Mouse (Mus musculus): ENCODE results near the gene Tbca. TPM values are rescaled to one million over a fixed set of nuclear protein-coding genes. Genes with fewer than 3 reads are reported as not detected.

Tbca gene
- total RNA-seq, 2 experiments from 2014 or later: 126 to 136 TPM

DNA sequence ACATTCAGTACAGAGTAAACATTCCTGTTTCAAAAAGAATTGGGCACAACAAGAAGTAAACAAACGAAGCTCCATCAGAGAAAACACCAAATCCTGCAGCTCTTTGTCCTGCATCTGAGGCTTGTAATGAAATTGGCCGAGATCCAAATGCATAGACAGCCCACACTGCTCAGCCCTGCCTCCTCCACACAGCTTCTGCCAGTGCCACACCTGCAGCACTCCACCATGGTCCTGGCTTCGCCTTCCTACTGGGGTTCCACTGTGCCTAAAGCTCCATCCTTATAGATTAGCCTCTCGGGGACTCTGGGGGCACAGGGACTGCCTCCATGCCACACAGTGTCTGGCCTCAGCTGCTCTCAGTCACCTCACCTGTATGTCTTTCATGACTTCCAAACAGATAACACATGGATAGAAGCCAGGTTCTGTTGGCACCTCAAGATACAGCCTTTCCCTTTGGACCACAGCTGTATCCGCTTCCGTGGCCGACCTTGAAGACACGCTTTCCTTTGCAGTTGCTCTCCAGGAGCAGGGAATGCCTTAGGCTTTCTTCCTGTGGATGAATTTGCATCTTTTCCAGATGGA, 50.1 kb downstream of the Tbca start:
- intact Hi-C loops (cut with DNase I): no loop called here
- DNase-seq: no peak

DNA sequence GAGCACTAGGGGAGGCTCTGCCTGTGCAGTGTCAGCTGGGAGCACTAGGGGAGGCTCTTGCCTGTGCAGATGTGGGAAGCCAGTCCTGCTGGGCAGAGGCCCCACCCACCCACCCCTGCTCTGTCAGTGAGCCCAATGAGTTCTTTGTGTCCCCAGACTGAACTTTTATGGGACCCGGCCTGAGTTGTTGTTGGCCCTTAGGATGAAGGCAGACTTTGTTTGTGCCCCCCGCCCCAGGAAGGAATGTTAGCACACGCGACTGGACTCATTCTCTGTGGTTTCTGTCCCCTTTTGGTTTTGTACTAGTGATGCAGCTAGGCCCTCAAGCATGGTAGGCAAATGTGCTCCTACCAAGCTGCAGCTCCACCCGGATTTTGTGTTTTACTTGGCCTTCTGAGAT, 54.5 kb downstream of the Tbca start:
- DNase-seq: no peak
- intact Hi-C loops (cut with DNase I): no loop called here

DNA sequence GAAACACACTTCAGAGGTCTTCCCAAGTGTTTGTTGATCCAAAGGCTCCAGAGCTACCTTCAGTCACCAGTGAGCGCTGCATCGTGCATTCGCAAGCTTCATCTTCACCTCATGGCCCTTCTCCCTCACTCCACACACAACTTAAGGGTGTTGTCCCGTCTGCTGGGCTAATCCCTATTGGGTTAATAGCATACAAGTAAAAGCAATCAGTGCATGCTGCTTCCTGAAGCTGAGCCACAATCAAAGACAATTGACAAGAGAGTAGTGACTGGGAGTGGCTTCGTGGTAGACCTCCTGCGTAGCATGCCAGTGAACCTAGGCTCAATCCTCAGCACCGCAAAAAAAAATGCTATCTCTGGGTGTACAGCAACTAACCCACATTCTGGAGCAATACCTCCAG, 59.2 kb downstream of the Tbca start:
- intact Hi-C loops (cut with DNase I): no loop called here
- DNase-seq: no peak

DNA sequence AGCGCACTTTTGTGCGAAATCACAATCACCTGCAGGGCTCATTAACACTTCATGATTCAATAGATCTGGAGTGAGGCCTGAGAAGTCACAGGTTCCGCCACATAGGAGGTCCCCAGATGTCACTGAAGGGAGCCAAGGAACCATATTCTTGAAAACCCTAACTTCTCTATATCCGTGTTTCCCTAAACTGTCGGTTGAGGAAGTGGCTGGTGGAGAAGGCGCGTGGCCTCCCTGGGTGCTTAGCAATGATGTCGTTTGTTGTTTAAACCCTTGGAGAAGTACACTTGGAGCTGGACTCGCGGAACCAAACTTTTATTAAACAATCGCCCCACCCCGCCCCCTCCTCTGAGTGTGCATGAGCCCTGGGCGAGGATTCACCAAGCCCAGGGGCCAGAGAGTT, 60.6 kb downstream of the Tbca start:
- intact Hi-C loops (cut with DNase I): no loop called here
- DNase-seq: no peak

DNA sequence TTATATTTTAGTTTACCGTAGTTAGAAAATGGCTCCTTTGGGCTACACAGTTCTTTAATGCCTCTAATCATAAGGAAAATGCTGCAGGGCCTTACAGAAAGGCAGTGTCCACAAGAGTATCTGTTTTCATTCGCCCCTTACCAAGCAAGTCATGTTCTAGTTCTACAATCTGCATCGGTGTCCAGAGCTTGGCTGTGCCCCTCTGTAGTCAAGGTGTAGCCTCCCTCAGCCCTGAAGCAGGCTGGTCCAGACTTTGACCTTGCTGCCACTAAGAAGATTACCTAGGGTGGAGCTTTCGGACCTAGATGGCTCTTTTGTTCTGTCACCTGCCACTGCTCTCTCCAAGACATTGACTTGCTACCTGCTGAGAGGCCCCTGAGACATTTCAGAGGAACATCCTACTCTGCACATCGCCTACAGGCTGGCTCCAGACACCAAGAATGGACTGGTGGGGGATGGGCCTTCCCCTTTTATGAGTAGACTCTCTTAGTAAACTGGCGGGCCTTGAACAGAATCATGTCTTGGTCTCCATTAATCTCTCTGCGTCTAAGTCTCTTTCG, 69.4 kb downstream of the Tbca start:
- DNase-seq: no peak
- intact Hi-C loops (cut with DNase I): no loop called here

DNA sequence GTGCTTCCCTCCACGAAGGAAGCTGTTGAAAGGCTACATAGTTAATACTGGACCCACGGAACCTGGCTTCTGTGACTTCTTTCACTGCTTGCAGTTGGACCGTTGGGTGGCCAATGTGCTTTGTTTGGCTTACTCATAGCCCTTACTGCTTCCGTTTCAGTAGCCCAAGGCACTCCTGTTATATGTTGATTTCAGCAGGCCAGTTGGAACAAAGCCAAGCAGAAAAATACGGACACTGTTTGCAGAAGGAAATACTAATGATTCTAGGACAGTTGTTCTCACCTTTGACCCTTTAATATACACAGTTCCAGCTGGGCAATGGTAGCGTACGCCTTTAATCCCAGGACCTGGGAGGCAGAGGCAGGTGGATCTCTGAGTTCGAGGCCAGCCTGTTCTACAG, 70.5 kb downstream of the Tbca start:
- intact Hi-C loops (cut with DNase I): no loop called here
- DNase-seq: no peak

DNA sequence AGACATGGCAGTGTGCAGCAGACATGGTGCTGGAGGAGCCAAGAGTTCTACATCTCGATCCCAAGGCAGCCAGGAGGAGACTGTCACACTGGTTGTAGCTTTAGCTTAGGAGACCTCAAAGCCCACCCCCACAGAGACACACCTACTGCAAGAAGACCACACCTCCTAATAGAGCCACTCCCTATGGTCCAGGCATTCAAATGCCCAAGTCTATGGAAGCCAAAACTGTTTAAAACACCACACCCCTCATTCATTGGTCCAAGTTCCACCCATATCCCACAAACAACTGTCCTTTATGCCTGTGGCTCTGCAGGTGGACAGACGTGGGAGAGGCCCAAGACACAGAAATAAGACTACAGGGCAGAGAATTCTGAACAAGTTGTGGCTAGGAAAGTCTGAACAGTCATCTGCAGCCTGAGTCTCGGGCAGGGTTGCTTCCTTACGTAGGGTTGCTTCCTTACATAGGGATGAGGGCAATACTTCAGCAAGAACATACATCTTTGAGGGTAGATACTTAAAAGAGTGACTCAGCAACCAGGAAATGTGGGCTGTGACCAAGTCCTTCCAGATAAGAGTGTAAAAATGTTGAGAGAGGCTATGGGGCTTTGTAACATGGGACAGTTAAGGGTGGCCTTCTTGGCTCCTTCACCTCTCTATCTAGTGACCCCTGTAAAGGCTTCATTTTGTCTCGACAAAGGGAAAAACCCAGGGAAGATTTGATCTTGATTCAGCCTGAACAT, 74.0 kb downstream of the Tbca start:
- intact Hi-C loops (cut with DNase I): loop anchor here (10.0 kb wide), 1 partner anchor 408 kb away; no protein-coding TSS in a partner anchor
- DNase-seq: no peak

DNA sequence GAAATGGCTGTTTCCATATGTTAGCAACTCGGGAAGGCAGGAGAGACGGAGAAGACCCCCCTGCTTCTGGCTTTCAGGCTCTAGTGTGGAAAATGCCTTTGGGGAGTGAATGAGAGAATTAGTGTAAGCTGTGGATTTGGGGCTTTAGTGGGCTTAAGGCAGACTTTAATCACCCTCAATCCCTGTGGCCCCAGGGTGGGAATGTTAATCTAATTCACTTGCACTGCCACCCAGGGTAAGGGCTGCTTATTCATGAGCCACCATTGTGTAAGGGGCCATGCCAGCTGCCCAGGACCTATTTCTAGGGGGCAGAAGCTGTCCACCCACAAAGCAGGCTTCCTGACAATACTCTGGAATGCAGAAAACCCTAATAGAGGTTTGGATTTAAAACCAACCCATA, 78.2 kb downstream of the Tbca start:
- DNase-seq: no peak
- intact Hi-C loops (cut with DNase I): loop anchor here (5.0 to 10.0 kb wide), 2 partner anchors 305 to 412 kb away; no protein-coding TSS in a partner anchor

DNA sequence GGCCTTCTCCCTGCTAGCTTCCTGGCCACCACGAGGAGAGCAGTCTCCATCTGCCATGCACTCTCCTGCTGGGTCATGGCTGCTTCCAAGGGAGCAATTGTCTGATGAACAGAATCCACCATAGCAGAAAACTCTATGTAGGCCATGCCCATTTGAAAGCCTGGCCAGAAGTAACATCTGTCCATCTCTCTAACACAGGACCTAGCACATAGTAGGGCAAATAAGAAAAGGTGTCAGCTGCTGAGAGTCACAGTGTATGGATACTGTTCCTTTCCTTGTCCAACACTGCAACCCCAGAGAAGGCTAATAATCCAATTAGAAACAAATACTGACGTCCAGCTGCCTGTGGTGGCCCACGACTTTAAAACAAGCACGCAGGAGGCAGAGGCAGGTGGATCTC, 79.1 kb downstream of the Tbca start:
- intact Hi-C loops (cut with DNase I): loop anchor here (5.0 to 10.0 kb wide), 2 partner anchors 305 to 413 kb away; no protein-coding TSS in a partner anchor
- no peak for DNase-seq

DNA sequence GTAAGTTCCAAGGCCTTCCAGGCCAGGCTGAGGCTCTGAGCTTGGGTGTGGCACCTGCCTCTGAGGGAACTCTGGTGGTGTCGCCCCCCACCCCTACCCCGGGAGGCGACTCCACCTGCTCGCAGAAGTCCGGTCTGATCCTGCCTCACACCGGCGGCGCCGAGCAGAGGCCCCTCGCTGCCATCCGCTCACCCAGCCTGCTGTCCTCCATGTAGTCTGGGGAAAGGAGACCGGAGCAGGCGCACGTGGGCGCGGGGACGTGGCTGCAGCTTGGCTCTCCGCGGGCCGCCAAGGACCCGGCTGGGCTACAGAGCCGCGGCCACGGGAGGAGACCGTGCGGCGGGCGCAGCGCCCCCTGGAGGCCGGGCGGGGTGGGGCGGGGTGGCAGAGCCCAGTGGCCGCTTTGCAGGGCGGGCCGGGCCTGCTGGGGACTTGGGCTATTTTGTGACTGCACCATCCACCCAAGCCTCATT, 79.8 kb downstream of the Tbca start:
- intact Hi-C loops (cut with DNase I): loop anchor here (5.0 to 10.0 kb wide), 2 partner anchors 306 to 414 kb away; no protein-coding TSS in a partner anchor
- peak; percentile 52 to 73 for DNase-seq

DNA sequence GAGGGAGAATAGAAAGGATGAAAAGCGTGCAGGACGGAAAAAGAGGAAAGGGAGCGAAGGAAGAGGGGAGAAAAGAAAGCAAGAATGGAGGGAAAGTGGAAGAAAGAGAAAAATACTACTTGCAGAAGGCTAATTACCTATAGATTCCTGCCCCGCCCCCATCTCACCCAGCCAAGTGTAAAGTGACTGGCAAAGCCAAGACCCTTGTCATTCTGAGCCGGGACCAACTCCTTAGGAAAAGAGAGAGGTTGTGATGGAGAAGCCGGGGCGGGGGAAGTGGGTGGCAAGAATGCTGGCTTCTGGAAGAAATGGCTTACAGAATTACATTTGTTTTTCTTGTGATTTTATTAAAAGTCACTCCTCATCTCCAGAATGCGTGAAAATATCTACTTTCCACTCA, 80.8 kb downstream of the Tbca start:
- no peak for DNase-seq
- intact Hi-C loops (cut with DNase I): loop anchor here (5.0 to 10.0 kb wide), 2 partner anchors 307 to 415 kb away; no protein-coding TSS in a partner anchor

DNA sequence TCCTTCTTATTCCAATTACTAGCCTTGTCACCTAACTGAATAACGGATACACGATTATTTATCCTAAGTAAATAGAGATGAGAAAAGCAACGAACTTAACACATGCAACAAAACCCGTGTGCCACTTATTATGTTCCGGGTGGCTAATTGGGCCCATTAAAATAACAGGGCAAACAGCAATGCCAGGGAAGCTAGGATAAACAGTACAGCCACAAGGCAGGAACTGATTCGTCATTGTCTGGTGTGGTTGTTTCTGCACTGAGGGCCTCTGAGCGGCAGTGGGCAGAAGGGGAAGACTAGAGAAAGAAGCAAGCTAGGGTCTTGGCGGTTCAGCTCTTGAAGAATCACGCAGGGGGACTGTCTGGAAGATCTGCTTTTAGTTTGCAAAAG, 81.4 kb downstream of the Tbca start:
- intact Hi-C loops (cut with DNase I): loop anchor here (5.0 kb wide), 1 partner anchor 168 kb away; no protein-coding TSS in a partner anchor
- no peak for DNase-seq

DNA sequence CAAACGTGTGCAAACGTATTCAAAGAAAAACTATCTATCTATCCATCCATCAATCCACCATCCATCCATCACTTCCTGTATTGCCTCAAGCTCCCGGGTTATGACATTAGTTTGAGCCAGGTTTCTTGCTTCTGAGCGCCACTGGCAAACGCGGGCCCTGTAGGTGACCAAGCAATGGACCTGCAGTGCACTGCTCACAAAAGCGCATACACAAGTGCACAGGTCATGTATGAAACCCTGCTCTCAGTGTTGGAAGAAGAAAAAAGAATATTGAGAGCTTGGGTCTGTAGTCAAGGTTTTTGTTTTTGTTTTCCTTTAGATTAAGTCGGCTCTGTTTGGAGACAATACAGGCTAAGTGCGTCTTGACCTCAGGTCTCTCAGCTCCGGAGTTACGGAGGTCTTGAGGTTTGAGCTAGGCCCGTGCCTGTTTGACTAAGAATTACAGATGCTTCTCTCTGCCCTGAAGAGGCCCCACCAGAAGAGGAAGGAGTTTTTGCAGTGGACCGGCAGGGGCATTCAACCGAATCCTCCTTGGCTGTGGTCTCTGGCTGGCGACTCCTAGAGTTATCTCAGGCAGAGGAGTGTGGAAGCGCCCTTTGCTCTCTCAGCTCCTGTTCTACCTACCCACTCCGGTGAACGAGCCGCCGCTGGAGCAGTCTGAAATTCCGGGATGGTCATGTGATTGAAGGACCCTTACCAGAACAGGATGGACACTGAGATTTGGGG, 81.9 kb downstream of the Tbca start:
- DNase-seq: no peak
- intact Hi-C loops (cut with DNase I): loop anchor here (5.0 kb wide), 1 partner anchor 168 kb away; no protein-coding TSS in a partner anchor

DNA sequence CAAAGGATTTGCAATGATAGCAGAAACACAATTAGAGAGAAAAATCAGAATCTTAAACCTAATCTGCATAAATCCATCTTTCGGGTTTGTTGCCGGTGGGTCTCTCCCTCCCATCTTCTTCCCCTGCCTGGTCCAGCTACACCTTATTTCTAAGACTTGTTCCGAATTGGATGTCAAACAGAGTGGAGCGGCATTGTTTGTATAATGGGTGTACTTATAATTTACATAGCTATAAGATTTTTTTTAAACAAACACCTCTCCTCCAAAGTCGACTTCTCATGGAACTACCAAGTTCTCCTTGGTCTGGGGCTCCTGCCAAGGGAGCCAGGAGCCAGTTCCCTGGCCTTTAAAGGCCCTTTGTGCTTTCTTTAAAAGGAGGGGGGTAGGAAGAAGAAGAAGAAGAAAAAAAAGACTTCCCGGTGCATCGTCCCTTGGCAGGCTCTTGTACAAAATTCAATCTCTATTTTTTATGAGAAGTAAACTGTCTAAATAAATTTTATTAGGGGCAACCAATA, 83.2 kb downstream of the Tbca start:
- no peak for DNase-seq
- intact Hi-C loops (cut with DNase I): loop anchor here (5.0 kb wide), 1 partner anchor 170 kb away; no protein-coding TSS in a partner anchor

DNA sequence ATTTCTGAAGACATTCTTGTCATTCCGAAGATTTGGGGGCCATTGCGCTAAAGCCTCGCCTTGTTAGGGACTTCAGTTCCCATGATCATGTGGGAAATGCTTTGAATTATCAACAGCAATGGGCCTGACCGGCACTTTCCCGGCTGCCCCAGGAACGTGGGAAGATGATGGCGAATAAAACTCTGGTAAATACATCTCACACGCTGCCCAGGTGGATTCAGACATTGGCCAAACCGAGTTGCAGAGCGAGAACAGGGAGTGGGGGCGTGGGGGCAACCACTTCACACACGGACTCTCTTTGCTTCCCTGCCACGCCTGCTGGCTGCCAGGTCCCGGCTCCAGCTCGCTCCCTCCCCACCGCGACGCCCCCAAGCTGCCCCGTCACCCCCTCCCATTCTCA, 83.7 kb downstream of the Tbca start:
- DNase-seq: no peak
- intact Hi-C loops (cut with DNase I): loop anchor here (5.0 kb wide), 1 partner anchor 170 kb away; no protein-coding TSS in a partner anchor

DNA sequence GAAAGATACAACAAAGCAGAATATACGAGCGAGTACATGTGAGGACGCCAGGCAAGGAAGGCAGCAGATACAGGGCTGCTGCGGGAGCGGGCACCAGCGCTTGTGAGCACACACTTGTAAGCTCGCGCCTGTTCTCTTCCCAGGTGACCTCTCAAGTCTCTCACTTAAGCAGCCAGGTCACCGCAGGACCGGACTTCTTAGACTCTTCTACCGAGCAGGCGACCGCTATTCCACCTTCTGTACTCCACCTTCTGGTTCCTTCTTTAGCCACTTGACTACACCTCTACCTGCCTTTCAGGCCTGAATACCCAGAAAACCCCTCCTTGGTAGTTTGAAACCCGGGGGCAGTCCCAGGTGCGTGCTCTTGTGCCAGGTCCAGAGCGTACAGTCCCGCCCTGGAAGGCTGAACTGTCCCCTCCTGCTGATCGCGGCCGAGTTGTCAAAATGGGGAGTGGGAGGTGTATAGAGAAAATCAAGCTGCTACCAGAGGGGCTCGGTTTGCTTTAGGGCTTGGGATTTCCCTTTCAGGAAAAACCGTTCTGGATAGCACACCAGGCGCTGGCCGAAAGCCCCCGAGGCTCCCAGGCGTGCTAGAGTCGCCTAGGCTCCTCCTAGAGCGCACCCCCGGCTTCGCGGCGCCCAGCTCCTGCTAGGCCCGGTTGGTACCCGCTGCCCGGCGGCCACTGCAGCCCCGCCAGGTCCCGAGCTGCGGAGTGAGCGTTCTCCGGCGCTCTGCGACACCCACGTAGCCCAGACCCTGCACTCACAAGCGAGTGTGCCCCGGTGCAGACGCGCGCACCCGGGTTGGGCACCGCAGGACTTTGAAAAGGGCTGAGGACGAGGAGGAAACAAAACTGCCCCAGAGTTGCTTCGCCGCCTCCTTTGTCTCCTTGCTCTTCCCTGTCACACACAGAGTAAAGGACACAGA, 84.7 kb downstream of the Tbca start:
- intact Hi-C loops (cut with DNase I): loop anchor here (5.0 kb wide), 1 partner anchor 171 kb away; no protein-coding TSS in a partner anchor
- no peak for DNase-seq

DNA sequence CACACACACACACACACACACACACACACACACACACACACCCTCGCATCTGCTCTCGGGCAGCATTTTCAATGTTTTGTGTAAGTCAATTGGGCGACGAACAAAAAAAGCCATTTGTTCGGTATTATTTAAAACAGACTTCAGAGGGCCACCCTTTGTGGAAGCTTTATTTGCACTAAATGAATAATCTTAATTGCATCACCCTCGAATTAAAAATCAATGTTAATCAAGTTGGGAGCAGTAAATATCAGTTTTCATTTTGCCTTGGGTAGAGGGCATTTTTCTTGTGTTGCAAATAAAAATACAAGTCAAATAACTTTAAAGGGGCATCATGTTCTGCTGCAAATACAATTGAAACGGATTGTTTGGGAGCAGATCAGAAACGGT, 85.3 kb downstream of the Tbca start:
- DNase-seq: no peak
- intact Hi-C loops (cut with DNase I): loop anchor here (5.0 kb wide), 1 partner anchor 172 kb away; no protein-coding TSS in a partner anchor

DNA sequence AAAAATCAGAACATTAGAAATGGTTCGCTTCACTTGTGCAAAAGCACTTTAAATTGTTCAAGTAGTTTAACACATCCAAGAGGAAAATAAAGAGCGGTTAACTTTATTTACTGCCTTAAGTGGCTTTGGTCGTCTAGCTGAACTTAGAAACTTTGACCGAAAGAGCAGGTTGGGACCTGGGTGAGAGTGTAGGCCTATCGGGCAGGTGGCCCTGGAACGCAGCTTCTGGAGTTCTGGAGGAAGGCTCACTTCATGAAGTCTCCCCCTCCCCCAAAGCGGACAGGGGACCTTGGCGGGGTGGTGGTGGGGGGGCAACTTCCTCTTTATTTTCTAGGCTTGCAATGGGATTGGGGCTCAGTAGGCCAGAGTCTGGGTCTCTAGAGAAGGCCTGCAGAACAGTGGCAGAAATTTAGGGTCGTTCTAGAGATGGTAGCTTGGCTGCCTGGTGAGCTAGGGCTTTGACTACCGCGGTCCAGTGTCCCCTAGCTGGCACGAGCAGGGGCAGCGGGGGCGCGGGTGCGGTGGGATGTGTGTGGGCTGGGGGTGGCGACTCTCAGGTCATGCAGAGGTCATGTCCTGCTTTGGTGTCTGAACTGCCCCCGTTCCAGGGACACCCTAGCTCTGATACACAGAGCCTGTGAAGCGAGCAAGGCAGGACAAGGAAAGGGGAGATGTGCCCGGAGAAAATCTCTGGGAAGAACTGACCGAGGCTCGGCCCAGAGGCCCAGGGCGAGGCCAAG, 86.1 kb downstream of the Tbca start:
- intact Hi-C loops (cut with DNase I): loop anchor here (5.0 kb wide), 1 partner anchor 173 kb away; no protein-coding TSS in a partner anchor
- DNase-seq: no peak

All from heart, postnatal 14 days (tissue).